Mouse (Mus musculus): ENCODE data around the gene Btnl4.
"Not testable (repeated sequence)": the region's sequence is repeated elsewhere in the genome, so short reads cannot be mapped to it uniquely, and the experiment has no call there.

The Btnl4 gene

DNA sequence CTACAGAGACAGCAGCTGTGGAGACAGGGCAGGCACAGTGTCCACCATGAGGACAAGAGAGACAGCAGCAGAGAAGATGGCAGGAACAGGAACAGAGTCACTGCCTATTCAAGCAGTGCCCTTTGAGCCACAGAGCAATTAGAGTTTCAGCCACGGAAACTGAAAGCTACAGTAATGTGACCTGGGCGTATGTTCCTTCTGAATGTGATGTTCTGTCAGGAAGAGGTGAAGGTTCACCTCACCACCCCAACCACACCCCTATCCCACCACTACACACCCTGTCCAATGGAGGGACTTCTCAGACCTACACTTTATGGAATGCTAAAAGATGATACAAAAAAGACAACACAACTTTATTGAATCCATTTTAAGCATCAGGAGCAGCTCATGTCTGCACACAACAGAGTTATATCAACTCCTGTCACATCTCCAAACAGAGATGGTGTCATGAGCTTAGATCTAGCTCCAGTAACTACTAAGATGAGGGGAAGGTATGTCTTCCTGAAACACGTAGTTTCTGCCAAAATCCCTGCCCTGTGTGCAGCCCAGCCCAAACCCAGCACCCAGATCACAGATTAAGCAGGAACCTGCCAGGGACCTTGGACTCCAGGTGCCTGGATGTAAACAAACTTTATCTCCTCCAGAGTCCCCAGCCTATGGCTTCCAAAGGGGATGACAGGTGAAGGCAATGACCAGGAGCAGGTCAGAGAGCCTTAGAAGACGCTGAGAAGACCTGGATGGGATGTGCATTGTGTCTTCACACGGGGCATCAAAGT is at the start of gene Btnl4:
Gene Btnl4 (minus strand): TSS at position 81 of the 776 bp plus-strand sequence.
- not testable (repeated sequence) for DNase-seq (ENCODE audit: low spot score)

DNA sequence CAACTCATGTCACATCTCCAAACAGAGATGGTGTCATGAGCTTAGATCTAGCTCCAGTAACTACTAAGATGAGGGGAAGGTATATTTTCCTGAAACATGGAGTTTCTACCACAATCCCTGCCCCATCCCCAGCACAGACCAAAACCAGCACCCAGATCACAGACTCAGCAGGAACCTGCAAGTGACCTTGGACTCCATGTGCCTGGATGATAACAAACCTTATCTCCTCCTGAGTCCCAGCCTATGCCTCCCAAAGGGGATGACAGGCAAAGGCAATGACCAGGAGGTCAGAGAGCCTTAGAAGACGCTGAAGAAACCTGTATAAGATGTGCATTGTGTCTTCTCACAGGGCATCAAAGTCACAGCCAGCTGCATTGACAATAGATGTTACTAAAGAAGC is 41.9 kb upstream of the Btnl4 start:
- no peak for DNase-seq (ENCODE audit: low spot score)

DNA sequence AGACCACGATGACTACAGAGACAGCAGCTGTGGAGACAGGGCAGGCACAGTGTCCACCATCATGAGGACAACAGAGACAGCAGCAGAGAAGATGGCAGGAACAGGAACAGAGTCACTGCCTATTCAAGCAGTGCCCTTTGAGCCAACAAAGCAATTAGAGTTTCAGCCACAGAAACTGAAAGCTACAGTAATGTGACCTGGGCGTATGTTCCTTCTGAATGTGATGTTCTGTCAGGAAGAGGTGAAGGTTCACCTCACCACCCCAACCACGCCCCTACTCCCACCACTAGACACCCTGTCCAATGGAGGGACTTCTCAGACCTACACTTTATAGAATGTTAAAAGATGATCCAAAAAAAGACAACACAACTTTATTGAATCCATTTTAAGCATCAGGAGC is 41.5 kb upstream of the Btnl4 start:
- DNase-seq (ENCODE audit: low spot score), result not testable (repeated sequence)

DNA sequence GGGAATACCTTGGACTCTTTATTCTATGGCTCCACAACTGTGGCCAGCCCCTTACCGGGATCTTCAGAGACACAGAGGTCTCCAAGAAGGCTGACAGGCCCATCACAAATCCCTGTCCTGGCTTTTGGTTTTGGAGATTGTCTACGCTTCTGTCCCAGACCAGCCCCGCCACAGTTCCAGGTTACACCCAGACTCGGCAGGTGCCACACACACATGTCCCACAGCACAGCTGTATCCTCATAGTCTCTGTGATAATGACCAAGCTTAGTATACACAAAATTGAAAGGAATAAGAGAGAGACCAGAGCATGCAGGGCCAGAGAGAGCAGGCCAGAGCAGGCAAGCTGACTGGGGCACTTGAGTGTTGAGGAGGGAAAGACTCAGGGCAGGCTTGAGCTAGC is 40.7 kb upstream of the Btnl4 start:
- no peak for DNase-seq (ENCODE audit: low spot score)

DNA sequence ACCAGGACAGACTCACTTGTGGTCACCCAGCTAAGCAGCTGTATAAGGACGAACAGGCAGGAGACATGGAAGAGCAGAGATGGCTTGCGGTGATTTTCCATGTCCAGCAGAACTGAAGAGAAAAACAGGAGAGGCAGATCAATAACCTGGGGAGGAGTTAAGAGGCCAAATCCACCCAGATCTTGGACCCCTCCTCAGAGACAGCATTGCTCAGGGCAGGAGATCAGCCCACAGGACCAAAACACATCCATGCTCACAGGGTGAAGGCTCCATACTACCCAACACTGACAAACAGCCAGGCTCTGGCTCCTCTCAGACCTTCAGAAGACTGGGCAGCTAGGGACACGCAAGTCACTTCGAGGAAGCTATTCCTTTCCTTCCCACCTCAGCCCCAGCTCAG is 40.1 kb upstream of the Btnl4 start, which contains the start of gene Btnl6:
Gene Btnl6 (minus strand): TSS at position 101 of the 400 bp plus-strand sequence.
- DNase-seq (ENCODE audit: low spot score), result no peak

DNA sequence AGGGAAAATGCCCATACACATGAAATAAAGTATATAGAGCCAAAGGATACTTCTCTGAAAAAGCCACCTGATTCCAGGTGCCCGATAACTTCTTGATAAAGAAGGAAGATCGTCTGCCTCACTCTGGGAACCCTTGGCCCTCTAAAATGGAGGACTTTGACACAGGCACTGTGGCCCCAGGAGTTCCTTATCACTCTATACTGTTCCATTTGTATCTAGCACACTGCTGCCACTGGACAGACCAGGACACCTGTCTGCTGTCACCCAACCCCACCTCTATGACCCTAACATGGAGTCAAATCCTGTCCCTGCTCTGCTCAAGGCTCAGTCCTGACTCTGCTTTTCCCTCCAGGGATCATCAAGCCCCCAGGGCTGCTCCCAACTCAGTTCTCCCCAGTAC is 39.4 kb upstream of the Btnl4 start:
- DNase-seq (ENCODE audit: low spot score), result no peak

DNA sequence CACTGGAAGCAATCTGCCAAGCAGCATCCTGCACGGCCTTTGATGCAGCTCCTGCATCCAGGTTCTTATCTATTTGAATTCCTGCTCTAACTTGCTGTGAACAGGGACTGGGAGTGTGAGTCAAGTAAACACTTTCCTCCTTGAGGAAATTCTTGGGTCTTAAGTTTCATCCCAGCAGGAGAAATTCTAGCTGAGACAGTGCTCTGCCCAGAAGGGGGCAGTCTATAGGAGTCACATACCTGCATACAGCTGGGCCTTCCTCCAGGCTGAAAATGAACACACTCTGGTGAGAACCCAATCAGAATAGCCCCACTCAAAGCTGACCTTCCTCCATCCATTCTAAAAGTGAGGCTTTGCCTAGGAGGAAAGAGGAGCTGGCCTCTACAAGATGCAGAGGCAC is 34.6 kb upstream of the Btnl4 start:
- not testable (repeated sequence) for DNase-seq (ENCODE audit: low spot score)

DNA sequence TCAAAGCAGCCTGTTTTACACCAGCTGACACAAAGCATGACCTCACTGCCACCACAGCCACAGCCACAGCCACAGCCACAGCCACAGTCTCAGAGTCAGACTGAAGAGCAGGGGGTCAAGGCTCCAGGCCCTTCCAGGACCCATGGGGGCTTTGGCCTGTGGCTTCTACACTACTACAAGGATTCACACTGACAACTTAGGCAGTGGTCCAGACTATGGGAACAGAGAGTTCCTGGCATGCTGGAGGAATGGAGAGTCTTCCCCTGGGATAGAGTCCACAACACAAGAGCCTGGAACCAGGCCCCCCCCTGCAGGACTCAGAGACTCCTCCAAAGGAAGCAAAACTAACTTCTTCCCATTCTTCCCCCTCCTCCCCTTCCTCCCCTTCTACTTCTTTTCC is 30.5 kb upstream of the Btnl4 start:
- no peak for DNase-seq (ENCODE audit: low spot score)

DNA sequence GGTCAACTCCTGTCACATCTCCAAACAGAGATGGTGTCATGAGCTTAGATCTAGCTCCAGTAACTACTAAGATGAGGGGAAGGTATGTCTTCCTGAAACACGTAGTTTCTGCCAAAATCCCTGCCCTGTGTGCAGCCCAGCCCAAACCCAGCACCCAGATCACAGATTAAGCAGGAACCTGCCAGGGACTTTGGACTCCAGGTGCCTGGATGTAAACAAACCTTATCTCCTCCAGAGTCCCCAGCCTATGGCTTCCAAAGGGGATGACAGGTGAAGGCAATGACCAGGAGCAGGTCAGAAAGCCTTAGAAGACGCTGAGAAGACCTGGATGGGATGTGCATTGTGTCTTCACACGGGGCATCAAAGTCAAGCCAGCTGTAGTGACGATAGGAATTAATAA is 20.6 kb upstream of the Btnl4 start:
- not testable (repeated sequence) for DNase-seq (ENCODE audit: low spot score)

DNA sequence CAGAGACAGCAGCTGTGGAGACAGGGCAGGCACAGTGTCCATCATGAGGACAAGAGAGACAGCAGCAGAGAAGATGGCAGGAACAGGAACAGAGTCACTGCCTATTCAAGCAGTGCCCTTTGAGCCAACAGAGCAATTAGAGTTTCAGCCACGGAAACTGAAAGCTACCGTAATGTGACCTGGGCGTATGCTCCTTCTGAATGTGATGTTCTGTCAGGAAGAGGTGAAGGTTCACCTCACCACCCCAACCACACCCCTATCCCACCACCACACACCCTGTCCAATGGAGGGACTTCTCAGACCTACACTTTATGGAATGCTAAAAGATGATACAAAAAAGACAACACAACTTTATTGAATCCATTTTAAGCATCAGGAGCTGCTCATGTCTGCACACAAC is 20.2 kb upstream of the Btnl4 start:
- DNase-seq (ENCODE audit: low spot score), result not testable (repeated sequence)

DNA sequence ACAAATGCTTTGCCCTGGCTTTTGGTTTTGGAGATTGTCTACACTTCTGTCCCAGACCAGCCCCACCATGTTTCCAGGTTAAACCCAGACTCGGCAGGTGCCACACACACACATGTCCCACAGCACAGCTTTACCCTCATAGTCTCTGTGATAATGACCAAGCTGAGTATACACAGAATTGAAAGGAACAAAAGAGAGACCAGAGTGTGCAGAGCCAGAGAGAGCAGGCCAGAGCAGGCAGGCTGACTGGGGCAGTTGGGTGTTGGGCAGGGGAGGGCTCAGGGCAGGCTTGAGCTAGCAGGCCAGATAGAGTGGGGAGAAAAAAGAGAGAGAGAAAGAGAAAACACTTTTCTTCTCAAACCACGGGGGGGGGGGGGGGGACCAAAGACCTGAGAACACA is 19.4 kb upstream of the Btnl4 start:
- no peak for DNase-seq (ENCODE audit: low spot score)

DNA sequence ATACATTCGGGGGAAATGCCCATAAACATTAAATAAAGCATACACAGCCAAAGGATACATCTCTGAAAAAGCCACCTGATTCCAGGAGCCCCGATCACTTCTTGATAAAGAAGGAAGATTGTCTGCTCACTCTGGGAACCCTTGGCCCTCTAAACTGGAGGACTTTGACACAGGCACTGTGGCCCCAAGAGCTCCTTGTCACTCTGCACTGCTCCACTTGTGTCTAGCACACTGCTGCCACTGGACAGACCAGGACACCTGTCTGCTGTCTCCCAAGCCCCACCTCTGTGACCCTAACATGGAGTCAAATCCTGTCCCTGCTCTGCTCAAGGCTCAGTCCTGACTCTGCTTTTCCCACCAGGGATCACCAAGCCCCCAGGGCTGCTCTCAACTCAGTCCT is 18.0 kb upstream of the Btnl4 start:
- not testable (repeated sequence) for DNase-seq (ENCODE audit: low spot score)

DNA sequence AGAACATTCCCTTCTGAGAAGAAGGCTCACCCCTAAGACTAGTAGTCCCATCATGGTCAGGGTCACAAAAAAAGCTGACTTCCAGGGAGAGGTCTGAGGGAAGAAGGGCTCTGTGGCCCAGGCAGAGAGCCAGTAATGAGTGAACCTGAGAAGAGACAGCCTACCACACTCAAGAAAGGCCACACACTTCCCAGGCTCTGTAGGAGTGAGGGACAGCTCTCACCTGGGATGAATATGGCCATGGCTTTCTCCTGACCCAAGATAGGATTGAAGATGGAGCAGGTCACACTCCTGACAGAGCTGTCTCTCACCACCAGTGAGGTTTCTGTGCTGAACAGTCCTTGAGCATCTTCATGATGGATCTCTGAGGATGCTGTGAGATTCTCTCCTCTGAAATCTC is 15.7 kb upstream of the Btnl4 start:
- DNase-seq (ENCODE audit: low spot score), result no peak

DNA sequence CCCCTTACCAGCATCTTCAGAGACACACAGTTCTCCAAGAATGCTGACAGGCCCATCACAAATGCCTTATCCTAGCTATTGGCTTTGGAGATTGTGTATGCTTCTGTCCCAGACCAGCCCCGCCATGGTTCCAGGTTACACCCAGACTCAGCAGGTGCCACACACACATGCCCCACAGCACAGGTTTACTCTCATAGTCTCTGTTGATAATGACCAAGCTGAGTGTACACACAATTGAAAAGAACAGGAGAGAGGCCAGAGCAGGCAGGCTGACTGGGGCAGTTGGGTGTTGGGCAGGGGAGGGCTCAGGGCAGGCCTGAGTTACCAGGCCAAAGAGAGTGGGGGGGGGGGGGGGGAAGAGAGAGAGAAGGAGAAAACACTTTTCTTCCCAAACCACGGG is 691 bp downstream of the Btnl4 start:
- DNase-seq (ENCODE audit: low spot score), result no peak

DNA sequence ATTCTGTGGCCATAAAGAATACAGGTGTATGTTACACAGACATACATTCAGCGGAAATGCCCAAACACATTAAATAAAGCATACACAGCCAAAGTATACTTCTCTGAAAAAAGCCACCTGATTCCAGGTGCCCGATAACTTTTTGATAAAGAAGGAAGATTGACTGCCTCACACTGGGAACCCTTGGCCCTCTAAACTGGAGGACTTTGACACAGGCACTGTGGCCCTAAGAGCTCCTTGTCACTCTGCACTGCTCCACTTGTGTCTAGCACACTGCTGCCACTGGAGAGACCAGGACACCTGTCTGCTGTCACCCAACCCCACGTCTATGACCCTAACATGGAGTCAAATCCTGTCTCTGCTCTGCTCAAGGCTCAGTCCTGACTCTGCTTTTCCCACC is 2.1 kb downstream of the Btnl4 start:
- DNase-seq (ENCODE audit: low spot score), result no peak

DNA sequence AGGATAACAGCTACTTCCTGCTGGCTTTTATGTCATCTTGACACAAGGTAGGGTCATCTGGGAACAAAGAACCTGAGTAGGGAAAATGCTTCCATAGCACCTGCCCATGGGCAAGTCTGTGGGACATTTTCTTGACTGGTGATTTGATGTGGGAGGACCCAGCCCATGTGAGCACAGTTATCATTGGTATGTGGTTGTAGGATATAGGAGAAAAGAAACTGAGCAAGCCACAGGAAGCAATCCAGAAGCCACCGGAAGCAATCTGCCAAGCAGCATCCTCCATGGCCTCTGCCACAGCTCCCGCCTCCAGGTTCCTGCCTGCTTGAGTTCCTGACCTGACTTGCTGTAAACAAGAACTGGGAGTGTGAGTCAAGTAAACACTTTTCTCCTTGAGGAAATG is 6.6 kb downstream of the Btnl4 start:
- DNase-seq (ENCODE audit: low spot score), result no peak

DNA sequence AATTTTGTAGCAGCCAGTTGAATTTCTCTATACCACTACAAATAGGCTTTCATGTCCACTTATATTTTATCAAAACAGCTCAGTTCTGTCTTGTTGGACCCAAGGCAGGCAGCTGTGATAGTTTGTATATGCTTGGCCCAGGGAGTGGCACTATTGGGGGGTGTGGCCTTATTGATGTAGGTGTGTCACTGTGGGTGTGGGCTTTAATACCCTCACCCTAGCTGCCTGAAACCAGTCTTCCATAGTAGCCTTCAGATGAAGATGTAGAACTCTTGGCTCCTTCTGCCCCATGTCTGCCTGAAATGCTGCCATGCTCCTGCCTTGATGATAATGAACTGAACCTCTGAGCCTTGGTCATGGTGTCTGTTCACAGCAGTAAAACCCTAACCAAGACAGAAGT is 11.2 kb downstream of the Btnl4 start:
- not testable (repeated sequence) for DNase-seq (ENCODE audit: low spot score)

DNA sequence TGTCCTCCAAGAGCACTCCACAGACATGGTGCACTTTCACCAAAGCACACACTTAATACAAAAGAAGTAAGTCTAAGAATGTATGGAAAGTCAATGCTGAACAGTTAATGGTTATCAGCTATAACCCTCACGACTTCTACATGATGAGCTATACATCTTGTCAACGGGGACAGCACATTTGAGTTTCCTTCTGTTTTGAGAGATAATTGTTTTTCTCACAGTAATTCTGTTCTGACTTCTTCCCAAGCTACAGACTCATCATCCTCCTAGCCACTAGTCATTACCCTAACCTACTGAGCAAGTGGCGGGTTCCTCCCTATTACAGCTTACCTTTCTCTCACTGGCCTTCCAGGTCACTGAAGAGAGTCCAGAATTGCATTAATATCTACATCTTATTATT is 17.9 kb downstream of the Btnl4 start:
- no peak for DNase-seq (ENCODE audit: low spot score)

DNA sequence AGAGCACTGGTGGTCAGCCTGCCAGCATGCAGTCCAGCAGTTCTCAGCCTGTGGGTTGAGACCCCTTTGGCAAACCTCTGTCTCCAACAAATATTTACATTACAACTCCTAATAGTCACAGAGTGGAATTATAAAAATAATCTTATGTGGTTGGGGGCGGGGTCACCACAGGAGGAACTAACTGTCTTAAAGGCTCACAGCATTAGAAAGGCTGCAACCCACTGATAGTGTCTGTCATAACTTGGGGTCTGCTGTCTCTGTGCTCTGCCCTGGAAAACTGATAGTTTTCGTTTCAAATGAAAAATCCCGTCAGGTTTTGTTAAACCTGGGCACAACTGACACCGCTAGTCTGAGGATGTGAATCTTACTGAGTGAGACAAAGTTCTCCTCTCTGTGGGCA is 19.4 kb downstream of the Btnl4 start:
- no peak for DNase-seq (ENCODE audit: low spot score)

DNA sequence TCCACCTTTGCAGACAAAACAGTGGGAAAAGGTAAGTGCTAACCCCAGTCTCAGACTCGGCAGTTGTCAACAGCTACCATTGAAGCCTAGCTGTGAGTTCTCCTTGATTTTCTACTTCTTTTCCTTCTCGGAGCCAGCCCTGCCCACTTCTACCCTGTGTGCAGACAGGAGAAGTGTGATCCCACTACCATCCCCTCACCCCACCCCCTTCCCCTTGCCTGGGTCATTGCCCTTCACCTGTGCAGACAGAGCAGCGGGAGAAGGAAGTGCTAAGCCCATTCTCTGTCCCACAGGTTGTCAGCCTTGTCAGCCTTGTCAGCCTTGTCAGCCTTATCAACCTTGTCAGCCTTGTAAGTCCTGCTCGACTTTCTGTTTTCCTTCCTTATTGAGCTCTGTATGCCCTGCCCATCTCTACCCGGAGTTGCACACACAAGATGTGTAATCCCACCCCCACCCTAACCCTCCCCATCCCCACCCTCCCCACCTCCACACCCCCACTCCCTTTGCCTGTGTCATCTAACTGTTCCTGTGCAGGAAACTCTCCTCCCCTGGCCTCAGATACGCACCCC is 28.6 kb downstream of the Btnl4 start:
- no peak for DNase-seq (ENCODE audit: low spot score)

DNA sequence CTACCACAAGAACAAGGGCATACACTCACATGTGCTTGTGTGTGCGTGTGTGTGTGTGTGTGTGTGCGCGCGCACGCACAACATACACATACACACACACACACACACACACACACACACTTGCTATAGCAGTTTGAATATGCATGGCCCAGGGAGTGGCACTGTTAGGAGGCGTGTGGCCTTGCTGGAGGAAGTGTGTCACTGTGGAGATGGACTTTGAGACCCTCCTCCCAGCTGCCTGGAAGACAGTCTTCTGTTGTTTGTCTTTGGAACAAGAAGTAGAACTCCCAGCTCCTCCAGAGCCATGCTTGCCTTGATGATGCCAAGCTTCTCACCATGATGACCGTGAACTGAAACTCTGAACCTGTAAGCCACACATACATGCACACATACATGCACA is 35.1 kb downstream of the Btnl4 start:
- DNase-seq (ENCODE audit: low spot score), result no peak

DNA sequence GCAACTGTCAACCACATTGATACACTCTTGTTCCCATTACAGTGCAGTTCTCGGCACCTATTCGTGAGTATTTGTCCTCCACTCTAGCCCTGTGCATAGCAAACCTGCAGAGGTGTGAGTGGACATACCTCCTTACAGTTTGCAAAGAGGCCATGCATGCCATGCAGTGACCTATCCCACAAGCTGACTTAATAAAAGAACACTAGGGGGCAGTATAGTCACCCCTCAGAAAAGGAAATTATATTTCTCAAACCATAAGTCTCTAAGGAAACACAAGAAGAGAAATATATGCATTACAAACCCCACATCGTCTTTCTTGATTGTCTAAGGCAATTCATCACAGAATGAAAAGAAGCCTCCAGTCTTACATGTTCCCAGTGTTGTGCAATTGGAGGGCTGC is 37.3 kb downstream of the Btnl4 start:
- DNase-seq (ENCODE audit: low spot score), result no peak

DNA sequence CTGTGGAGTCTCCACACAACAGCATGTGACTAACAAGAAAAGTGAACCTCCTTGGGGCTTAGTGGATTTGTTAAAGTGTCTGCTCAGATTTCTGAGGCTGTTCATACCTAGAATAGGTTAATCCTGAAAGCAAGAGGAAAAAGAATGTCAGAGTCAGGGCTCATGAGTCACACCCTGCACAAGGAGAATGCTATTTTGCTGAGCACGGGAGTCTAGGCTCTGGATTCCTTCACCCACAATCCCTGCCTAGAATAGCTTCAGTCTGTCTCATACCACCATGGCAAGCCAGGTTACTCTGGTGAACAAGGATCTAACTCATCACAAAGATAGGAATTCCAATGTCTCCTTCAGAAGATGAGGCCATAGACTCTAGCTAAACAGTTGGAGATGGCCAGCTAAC is 38.5 kb downstream of the Btnl4 start:
- no peak for DNase-seq (ENCODE audit: low spot score)

DNA sequence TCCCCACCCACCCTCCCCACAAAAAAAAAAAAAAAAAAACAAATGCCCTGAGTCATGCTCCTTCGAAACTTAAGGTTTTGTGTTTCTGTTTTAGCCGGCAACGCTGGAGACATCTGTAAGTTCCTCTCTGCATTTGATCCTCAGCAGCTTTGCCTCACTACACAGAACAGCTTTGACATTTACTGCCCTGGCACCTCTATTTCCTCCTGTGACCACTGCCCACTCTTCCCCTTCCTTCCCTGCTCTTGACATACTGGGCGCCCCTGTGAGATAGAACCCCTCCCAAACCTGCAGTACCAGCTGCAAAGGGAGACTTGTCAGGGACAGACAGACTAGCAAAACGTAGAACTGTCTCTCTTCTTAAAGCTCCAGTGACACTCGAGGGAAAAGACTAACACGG is 39.5 kb downstream of the Btnl4 start:
- no peak for DNase-seq (ENCODE audit: low spot score)

All from ovary, postnatal 10 days (tissue).